Mouse (Mus musculus) thymus, adult 2 months (tissue): ENCODE results near the gene Pip5kl1.

Experiments
- CTCF ChIP-seq: fragments of 200-500 bp; IDR thresholded peaks from 2 replicates; pipeline ENCODE4 v1.5.1; 2012; ENCODE audit warnings: mild to moderate bottlenecking, control low read depth, low read length, moderate library complexity, borderline replicate concordance; ENCODE audit not compliant: control insufficient read depth, poor library complexity, insufficient read depth; ENCODE audit errors: extremely low read depth
- POLR2A ChIP-seq: fragments of 200-500 bp; IDR thresholded peaks from 2 replicates; pipeline ENCODE4 v1.6.1; 2012; ENCODE audit warnings: mild to moderate bottlenecking, low read length, control low read depth, moderate library complexity; ENCODE audit not compliant: control insufficient read depth, poor library complexity, insufficient read depth; ENCODE audit errors: extremely low read depth

- no peak for TF ChIP-seq CTCF
- no peak for TF ChIP-seq POLR2A
Observed at GRCm38 (mm10) chr2:32604631-32605030, 30.0 kb downstream of the Pip5kl1 start.
